Mouse (Mus musculus) forebrain, embryonic 10.5 days (tissue): ENCODE results near the gene Tacr2. TPM values are rescaled to one million over a fixed set of nuclear protein-coding genes. Genes with fewer than 3 reads are reported as not detected.

Experiments used
- DNase-seq: peaks from one replicate; pipeline ENCODE4 v3.0.0-alpha.2; 2017; ENCODE audit warnings: low spot score; ENCODE audit errors: extremely low spot score
- H3K27ac ChIP-seq: fragments of 300-500 bp; sonication (generic); 2 replicates; pipeline ENCODE4 v1.5.1; 2016; ENCODE audit warnings: mild to moderate bottlenecking
- H3K27me3 ChIP-seq: fragments of 300-500 bp; sonication (generic); 2 replicates; pipeline ENCODE4 v1.6.1; 2016; ENCODE audit warnings: mild to moderate bottlenecking; ENCODE audit not compliant: poor library complexity, severe bottlenecking
- H3K36me3 ChIP-seq: fragments of 300-500 bp; sonication (generic); replicated peaks from 2 replicates; pipeline ENCODE4 v1.6.1; 2016; ENCODE audit warnings: mild to moderate bottlenecking, moderate library complexity
- H3K4me1 ChIP-seq: fragments of 300-500 bp; sonication (generic); 2 replicates; pipeline ENCODE4 v1.6.1; 2016
- H3K4me3 ChIP-seq: fragments of 300-500 bp; sonication (generic); 2 replicates; pipeline ENCODE4 v1.5.1; 2016; ENCODE audit warnings: mild to moderate bottlenecking, moderate library complexity
- H3K9me3 ChIP-seq: fragments of 300-500 bp; sonication (generic); 2 replicates; pipeline ENCODE4 v1.6.1; 2016; ENCODE audit warnings: mild to moderate bottlenecking, moderate library complexity
- WGBS: fragments of 180-500 bp; shearing (Covaris S2); methylation state at CpG from one replicate; pipeline ENCODE4 v1.1.7; 2016; 5-methylcytosine and 5-hydroxymethylcytosine counted together
- polyA plus RNA-seq: library from polyadenylated mRNA; unstranded; fragments of >200 nt; fragmentation: Nextera tagmentation; extraction: Ambion mirVana; gene quantifications from 2 replicates; pipeline ENCODE4 v1.2.1, GENCODE M21; 2016

Tacr2 gene
- polyA plus RNA-seq, 1 experiment from 2014 or later: not detected

DNA sequence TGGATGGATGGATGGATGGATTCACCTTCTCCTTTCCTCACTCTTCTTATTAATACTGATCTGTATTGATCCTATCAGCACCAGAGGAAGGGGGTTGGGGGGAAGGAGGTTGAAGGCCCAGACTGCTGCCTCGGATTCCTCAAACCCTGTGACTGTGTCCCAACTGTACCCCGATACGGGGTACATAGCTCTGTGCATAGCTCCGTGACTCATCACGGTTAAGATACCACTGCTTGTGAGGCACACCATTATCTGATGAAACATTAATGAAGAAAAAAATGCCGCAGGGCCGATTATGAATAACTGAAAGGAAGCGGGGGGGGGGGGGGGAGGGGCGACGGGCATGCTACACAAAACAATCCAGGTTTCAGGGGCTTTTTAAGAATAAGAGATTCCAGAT is 60.9 kb downstream of the Tacr2 start:
- DNase-seq: no peak
- peaks cover 49% of the 10 kb centered on the region for H3K4me1 ChIP-seq
- no peaks in the 10 kb centered on the region for H3K27me3 ChIP-seq
- H3K27ac ChIP-seq: peak overlapping the region; percentile 74
- no peaks in the 10 kb centered on the region for H3K36me3 ChIP-seq
- H3K9me3 ChIP-seq: no peaks in the 10 kb centered on the region
- H3K4me3 ChIP-seq: no peak overlapping the region
- 80% methylated on average over 10 of the region's 10 CpGs for WGBS

- H3K4me1 ChIP-seq: peaks cover 55% of the 10 kb centered on the region
- no peaks in the 10 kb centered on the region for H3K36me3 ChIP-seq
- H3K27me3 ChIP-seq: no peaks in the 10 kb centered on the region
- DNase-seq: no peak
- H3K9me3 ChIP-seq: no peaks in the 10 kb centered on the region
- H3K4me3 ChIP-seq: no peak overlapping the region
- peak overlapping the region; percentile 74 for H3K27ac ChIP-seq
- 64% methylated on average over 15 of the region's 15 CpGs for WGBS
Measured at GRCm38 (mm10) chr10:62313885-62314424, 61.7 kb downstream of the Tacr2 start.

Other genes starting within 250 kb of the Tacr2 start
- 0.24 and 1.3 TPM in 2 replicates for gene Neurog3, start 119.3 kb upstream of the Tacr2 start, polyA plus RNA-seq
- gene Fam241b, start 108.5 kb upstream of the Tacr2 start, polyA plus RNA-seq: 20.0 and 21.0 TPM in 2 replicates
- 20.3 and 21.9 TPM in 2 replicates for gene Tspan15, start 21.2 kb upstream of the Tacr2 start, polyA plus RNA-seq
- gene Hk1, start 127.5 kb downstream of the Tacr2 start, polyA plus RNA-seq: 29.4 and 30.0 TPM in 2 replicates
- gene Hkdc1, start 170.1 kb downstream of the Tacr2 start, polyA plus RNA-seq: 0.12 and 0.27 TPM in 2 replicates
- 0.64 and 0.69 TPM in 2 replicates for gene 4930507D05Rik, start 197.1 kb downstream of the Tacr2 start, polyA plus RNA-seq
- 30.2 and 33.4 TPM in 2 replicates for gene Supv3l1, start 197.3 kb downstream of the Tacr2 start, polyA plus RNA-seq
- gene Vps26a, start 234.4 kb downstream of the Tacr2 start, polyA plus RNA-seq: 93.4 and 96.5 TPM in 2 replicates